Comparison of ENCODE assay signal across 8 mouse cellular contexts in the genomic region with DNA sequence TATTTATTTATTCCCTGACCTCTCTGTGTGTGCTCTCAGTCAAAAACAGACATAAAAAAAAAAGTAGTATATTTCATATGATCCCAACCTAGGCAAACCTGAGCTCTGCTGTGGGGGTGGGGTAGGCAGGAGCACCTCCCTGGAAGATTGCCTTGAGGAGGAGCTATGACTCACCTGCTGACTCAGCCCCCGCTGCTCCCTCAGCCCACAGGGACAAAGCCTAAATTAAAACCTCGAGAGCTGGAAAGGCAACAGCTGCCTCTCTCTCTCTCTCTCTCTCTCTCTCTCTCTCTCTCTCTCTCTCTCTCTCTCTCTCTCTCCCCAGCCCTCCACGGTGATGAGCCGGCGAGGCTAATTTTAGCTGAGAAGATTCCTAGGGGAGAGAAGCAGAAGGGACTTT. TPM values are rescaled to one million over a fixed set of nuclear protein-coding genes. Genes with fewer than 3 reads are reported as not detected.
DNase-seq lines count a peak whose midpoint lies in the region; ATAC-seq and TF ChIP-seq lines count a peak whose summit lies in the region.
"Had no signal": no experiment of that assay in that cellular context is flagged by ENCODE, and none has a peak within 500 bp of the region (broad histone marks: within the 10 kb centered on the region; RNA-seq: fewer than 3 reads in every experiment).

No protein-coding gene starts in this region.

- no peak overlapping the region for H3K4me3 ChIP-seq in cortical plate, adult 2 months (ENCODE audit: insufficient read depth, low read length)
- H3K4me3 ChIP-seq in heart, embryonic 15.5 days: no peak overlapping the region
- H3K4me3 ChIP-seq: limb, embryonic 15.5 days had no signal

- peak overlapping the region; percentile 97 for H3K27ac ChIP-seq in cortical plate, adult 2 months (ENCODE audit: insufficient read depth, low read length)
- peak overlapping the region; percentile 78 for H3K27ac ChIP-seq in heart, embryonic 15.5 days
- H3K27ac ChIP-seq: limb, embryonic 15.5 days had no signal

- DNase-seq in urinary bladder, postnatal 14 days (ENCODE audit: low spot score): peak; percentile 75
- DNase-seq in urinary bladder, postnatal 10 days (ENCODE audit: low spot score): no peak
- peak; percentile 60 for DNase-seq in lung, postnatal 36 days
- DNase-seq in T-cell, adult 2 months (ENCODE audit: low spot score): no peak
- DNase-seq in thymus, postnatal 36 days: no peak

- ATAC-seq in heart, embryonic 15.5 days (replicated peaks; ENCODE audit: insufficient number of reproducible peaks, insufficient read depth, low FRiP score, low read depth): no peak; the same call in 1 of the 2 replicates

- 20% methylated on average over 5 of the region's 5 CpGs for WGBS in heart, embryonic 15.5 days

- no peak for TF ChIP-seq POLR2A in cortical plate, adult 2 months (IDR thresholded peaks at IDR 0.05; ENCODE audit: extremely low read depth, insufficient read depth, low read length)

- no peak overlapping the region for H3K4me2 ChIP-seq in heart, embryonic 15.5 days
- H3K4me2 ChIP-seq: limb, embryonic 15.5 days had no signal

- TF ChIP-seq CTCF in cortical plate, adult 2 months (IDR thresholded peaks at IDR 0.05; ENCODE audit: extremely low read depth, insufficient read depth, low read length): no peak

- no peaks in the 10 kb centered on the region for H3K27me3 ChIP-seq in heart, embryonic 15.5 days
- H3K27me3 ChIP-seq: limb, embryonic 15.5 days had no signal

- peaks cover 47% of the 10 kb centered on the region; the same call in 1 of the 2 replicates for H3K36me3 ChIP-seq in heart, embryonic 15.5 days
- H3K36me3 ChIP-seq: limb, embryonic 15.5 days had no signal

- no peaks in the 10 kb centered on the region for H3K9me3 ChIP-seq in heart, embryonic 15.5 days (replicated peaks)
- H3K9me3 ChIP-seq: limb, embryonic 15.5 days had no signal

- H3K9ac ChIP-seq in heart, embryonic 15.5 days: no peak overlapping the region
- H3K9ac ChIP-seq: limb, embryonic 15.5 days had no signal

- peaks cover 28% of the 10 kb centered on the region for H3K4me1 ChIP-seq in cortical plate, adult 2 months (ENCODE audit: control insufficient read depth, insufficient read depth, low read length)
- peaks cover 37% of the 10 kb centered on the region for H3K4me1 ChIP-seq in heart, embryonic 15.5 days (replicated peaks)

RNA-seq across cellular contexts. Expression of gene Tmod1, which starts 49.1 kb away (rescaled TPM):
- 48.2 and 50.9 TPM in 2 replicates for polyA plus RNA-seq in cortical plate, adult 2 months (2012; rRNA removed)
- 170 and 195 TPM in 2 replicates for polyA plus RNA-seq in heart, embryonic 15.5 days (2015; fragmentation: Nextera tagmentation; extraction: Ambion mirVana)

RNA-seq across cellular contexts. Expression of gene Ncbp1, which starts 50.6 kb away (rescaled TPM):
- polyA plus RNA-seq in cortical plate, adult 2 months (2012; rRNA removed): 52.6 and 58.9 TPM in 2 replicates
- 37.4 and 45.4 TPM in 2 replicates for polyA plus RNA-seq in heart, embryonic 15.5 days (2015; fragmentation: Nextera tagmentation; extraction: Ambion mirVana)

RNA-seq across cellular contexts. Expression of gene Tstd2, which starts 50.6 kb away (rescaled TPM):
- 13.7 and 14.7 TPM in 2 replicates for polyA plus RNA-seq in cortical plate, adult 2 months (2012; rRNA removed)
- 24.2 and 29.4 TPM in 2 replicates for polyA plus RNA-seq in heart, embryonic 15.5 days (2015; fragmentation: Nextera tagmentation; extraction: Ambion mirVana)

Comparison
In these comparisons a context has a peak if more than half of its experiments do, and no peak if none do; other contexts are left out.
1. DNase-seq: peak in urinary bladder, postnatal 14 days (single experiment) and lung, postnatal 36 days (single experiment); none in urinary bladder, postnatal 10 days (single experiment), T-cell, adult 2 months (single experiment) and thymus, postnatal 36 days (0 of 2).